Mouse (Mus musculus) intestine, embryonic 16.5 days (tissue): ENCODE measurements around the gene Tchp. TPM values are rescaled to one million over a fixed set of nuclear protein-coding genes. Genes with fewer than 3 reads are reported as not detected.
A peak's percentile ranks its signal among the peaks of the same experiment; 100 is the strongest.

Source experiments
- ATAC-seq: fragments of 200-750 bp; cut with Nextera tagmentation; 2 replicates; pipeline ENCODE4 v1.8.0; 2017; ENCODE audit warnings: moderate TSS enrichment, moderate library complexity
- H3K27ac ChIP-seq: fragments of 300-500 bp; sonication (generic); 2 replicates; pipeline ENCODE4 v1.5.1; 2014; ENCODE audit warnings: mild to moderate bottlenecking, low read length
- H3K27me3 ChIP-seq: fragments of 300-500 bp; sonication (generic); replicated peaks from 2 replicates; pipeline ENCODE4 v1.6.1; 2014; ENCODE audit warnings: low read length, control low read depth, mixed read lengths; ENCODE audit not compliant: control insufficient read depth, insufficient read depth
- H3K36me3 ChIP-seq: fragments of 300-500 bp; sonication (generic); 2 replicates; pipeline ENCODE4 v1.6.1; 2014; ENCODE audit warnings: low read length, control low read depth; ENCODE audit not compliant: control insufficient read depth, insufficient read depth
- H3K4me1 ChIP-seq: fragments of 300-500 bp; sonication (generic); 2 replicates; pipeline ENCODE4 v1.6.1; 2014; ENCODE audit warnings: low read length, control low read depth, mixed read lengths; ENCODE audit not compliant: control insufficient read depth, insufficient read depth
- H3K4me2 ChIP-seq: fragments of 300-500 bp; sonication (generic); 2 replicates; pipeline ENCODE4 v1.6.1; 2014; ENCODE audit warnings: low read depth, low read length, control low read depth
- H3K4me3 ChIP-seq: fragments of 300-500 bp; sonication (generic); 2 replicates; pipeline ENCODE4 v1.5.1; 2014; ENCODE audit warnings: mild to moderate bottlenecking, low read length
- H3K9ac ChIP-seq: fragments of 300-500 bp; sonication (generic); 2 replicates; pipeline ENCODE4 v1.6.1; 2014; ENCODE audit warnings: low read depth, low read length
- H3K9me3 ChIP-seq: fragments of 300-500 bp; sonication (generic); 2 replicates; pipeline ENCODE4 v1.6.1; 2016; ENCODE audit warnings: low read length, control low read depth; ENCODE audit not compliant: control insufficient read depth
- WGBS: fragments of 180-500 bp; shearing (Covaris S2); extraction: QIAGEN DNeasy Blood & Tissue Kit; methylation state at CpG from one replicate; pipeline ENCODE4 v1.1.7; 2014; 5-methylcytosine and 5-hydroxymethylcytosine counted together
- polyA plus RNA-seq: library from polyadenylated mRNA; unstranded; fragments of >200 nt; fragmentation: Nextera tagmentation; extraction: Ambion mirVana; gene quantifications from 2 replicates; pipeline ENCODE4 v1.2.1, GENCODE M21; 2015

The Tchp gene
- polyA plus RNA-seq, 1 experiment from 2014 or later = 8.2 TPM

DNA sequence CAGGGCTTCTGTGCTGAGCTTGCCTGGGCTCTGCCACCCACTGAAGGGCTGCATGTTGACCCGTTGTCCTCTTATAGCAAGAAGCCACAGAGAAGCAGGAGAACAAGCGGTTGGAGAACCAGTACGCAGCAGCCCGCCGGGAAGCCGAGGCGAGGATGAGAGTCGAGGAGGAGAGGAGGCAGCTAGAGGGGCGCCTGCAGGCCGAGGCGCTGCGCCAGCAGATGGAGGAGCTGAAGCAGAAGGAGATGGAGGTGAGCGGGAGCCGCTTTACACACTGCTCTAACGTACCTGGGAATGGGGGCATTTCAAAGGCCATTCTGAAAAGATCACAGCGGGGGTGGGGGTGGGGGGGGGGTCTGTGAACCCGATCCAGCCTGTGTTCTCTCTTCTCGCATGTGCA lies 7.0 kb downstream of the Tchp start:
- Histone ChIP-seq H3K4me1 (peaks cover 4% of the 10 kb centered on the region; the same call in 1 of the 2 replicates), H3K4me3 (no peak overlapping the region), H3K4me2 (no peak overlapping the region), H3K27ac (no peak overlapping the region), H3K9ac (no peak overlapping the region), H3K9me3 (no peaks in the 10 kb centered on the region), H3K36me3 (peaks cover 4% of the 10 kb centered on the region; the same call in 1 of the 2 replicates), H3K27me3 (no peaks in the 10 kb centered on the region)
- no peak for ATAC-seq
- WGBS = 95% methylated on average over 18 of the region's 18 CpGs

- no peak overlapping the region for H3K4me3 ChIP-seq
- no peak overlapping the region for H3K9ac ChIP-seq
- no peak for ATAC-seq
- H3K36me3 ChIP-seq = peaks cover 2% of the 10 kb centered on the region; the same call in 1 of the 2 replicates
- peaks cover 5% of the 10 kb centered on the region; the same call in 1 of the 2 replicates for H3K4me1 ChIP-seq
- H3K4me2 ChIP-seq = no peak overlapping the region
- no peaks in the 10 kb centered on the region for H3K9me3 ChIP-seq
- whole genome bisulfite sequencing = 92% methylated on average over 12 of the region's 12 CpGs
- no peak overlapping the region for H3K27ac ChIP-seq
- H3K27me3 ChIP-seq = no peaks in the 10 kb centered on the region
Observed at GRCm38 (mm10) chr5:114717292-114717691, 9.7 kb downstream of the Tchp start.

DNA sequence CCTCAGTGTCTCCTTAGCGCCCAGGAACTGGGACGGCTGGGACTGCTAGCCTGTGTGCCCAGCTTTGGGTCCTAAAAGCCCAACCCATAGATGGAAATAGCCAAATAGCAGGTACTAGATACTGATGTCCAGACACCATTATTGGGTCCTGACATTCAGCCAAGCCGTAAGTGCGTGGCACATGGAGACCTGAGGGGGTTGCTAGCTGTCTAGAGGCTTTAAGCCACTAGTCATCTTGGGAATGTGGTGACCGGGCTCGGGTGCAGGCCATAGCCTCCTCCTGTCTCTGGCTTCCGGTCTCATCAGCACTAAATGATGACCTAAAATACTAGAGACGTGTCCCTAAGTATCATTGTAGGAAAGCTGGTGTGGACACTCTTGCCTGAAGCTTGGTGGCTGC lies 10.4 kb downstream of the Tchp start:
- no peak for ATAC-seq
- H3K36me3 ChIP-seq = peaks cover 2% of the 10 kb centered on the region; the same call in 1 of the 2 replicates

GRCm38 (mm10) chr5:114718483-114718882 lies 10.9 kb downstream of the Tchp start:
- H3K4me1 ChIP-seq = peaks cover 5% of the 10 kb centered on the region; the same call in 1 of the 2 replicates
- ATAC-seq = no peak
- no peak overlapping the region for H3K9ac ChIP-seq
- H3K9me3 ChIP-seq = no peaks in the 10 kb centered on the region
- no peaks in the 10 kb centered on the region; the same call in 1 of the 2 replicates for H3K36me3 ChIP-seq
- no peak overlapping the region for H3K4me2 ChIP-seq
- peak overlapping the region; percentile 33; the same call in 1 of the 2 replicates for H3K27ac ChIP-seq
- no peaks in the 10 kb centered on the region for H3K27me3 ChIP-seq
- no peak overlapping the region for H3K4me3 ChIP-seq
- WGBS = 88% methylated on average over 13 of the region's 13 CpGs

More for the DNA sequence above, 10.4 kb downstream of the Tchp start:
- 93% methylated on average over 8 of the region's 8 CpGs for WGBS
- peaks cover 5% of the 10 kb centered on the region; the same call in 1 of the 2 replicates for H3K4me1 ChIP-seq
- no peaks in the 10 kb centered on the region for H3K9me3 ChIP-seq
- no peak overlapping the region for H3K4me2 ChIP-seq
- H3K27me3 ChIP-seq = no peaks in the 10 kb centered on the region
- H3K9ac ChIP-seq = no peak overlapping the region
- H3K4me3 ChIP-seq = no peak overlapping the region
- H3K27ac ChIP-seq = no peak overlapping the region

DNA sequence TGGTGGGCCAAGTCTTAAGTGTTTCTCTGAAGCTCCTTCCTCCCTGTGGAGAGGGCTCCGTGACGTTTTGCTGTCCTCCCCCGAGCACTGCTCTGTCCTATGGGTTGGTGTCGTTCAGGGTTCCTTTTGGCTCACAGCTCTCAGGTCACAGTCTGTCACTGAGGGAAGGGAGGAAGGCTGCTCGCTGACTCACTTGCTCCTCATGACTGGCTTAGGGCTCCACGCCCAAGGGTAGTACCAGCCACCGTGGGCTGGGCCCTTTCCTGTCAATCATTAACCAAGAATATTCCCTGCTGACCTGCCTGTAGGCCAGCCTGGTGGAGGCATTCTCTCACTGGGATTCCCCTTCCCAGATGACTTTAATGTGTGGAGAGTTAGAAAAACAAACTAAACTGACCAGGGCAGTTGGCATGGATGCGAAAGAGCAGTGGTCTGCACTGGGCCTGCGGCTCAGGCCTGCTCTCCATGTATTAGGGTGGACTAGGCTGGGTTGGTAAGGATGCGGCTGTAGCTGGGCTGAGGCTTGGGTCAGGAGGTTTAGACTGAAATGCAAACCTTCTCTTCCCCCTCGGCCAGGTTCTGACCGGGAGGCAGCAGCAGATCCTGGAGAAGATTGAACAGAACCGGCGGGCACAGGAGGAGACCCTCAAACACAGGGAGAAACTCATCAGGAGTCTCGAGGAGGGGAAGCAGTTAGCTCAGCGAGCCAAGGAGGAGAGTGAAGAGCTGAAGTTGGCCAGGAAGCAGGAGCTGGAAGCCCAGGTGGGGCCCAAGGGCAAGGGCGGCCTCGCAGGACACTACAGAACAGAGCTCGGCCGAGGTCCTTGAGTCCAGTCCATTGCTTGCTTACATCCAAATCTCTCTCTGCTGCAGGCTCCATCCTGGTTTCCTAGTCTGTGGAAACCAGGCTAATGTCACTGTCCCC lies 11.7 kb downstream of the Tchp start:
- H3K4me3 ChIP-seq = no peak overlapping the region
- peaks cover 5% of the 10 kb centered on the region; the same call in 1 of the 2 replicates for H3K4me1 ChIP-seq
- H3K27ac ChIP-seq = peak overlapping the region; percentile 33; the same call in 1 of the 2 replicates
- peak; percentile 97 for ATAC-seq
- H3K9ac ChIP-seq = no peak overlapping the region
- H3K36me3 ChIP-seq = no peaks in the 10 kb centered on the region; the same call in 1 of the 2 replicates
- H3K9me3 ChIP-seq = peaks cover 2% of the 10 kb centered on the region; the same call in 1 of the 2 replicates
- H3K4me2 ChIP-seq = no peak overlapping the region
- H3K27me3 ChIP-seq = no peaks in the 10 kb centered on the region
- WGBS = 70% methylated on average over 20 of the region's 20 CpGs

GRCm38 (mm10) chr5:114719928-114720270 lies 12.3 kb downstream of the Tchp start:
- Histone ChIP-seq H3K4me2 (no peak overlapping the region), H3K4me3 (no peak overlapping the region), H3K9me3 (peaks cover 4% of the 10 kb centered on the region; the same call in 1 of the 2 replicates), H3K9ac (no peak overlapping the region), H3K27ac (no peak overlapping the region), H3K36me3 (no peaks in the 10 kb centered on the region; the same call in 1 of the 2 replicates), H3K27me3 (no peaks in the 10 kb centered on the region), H3K4me1 (peaks cover 5% of the 10 kb centered on the region; the same call in 1 of the 2 replicates)
- WGBS = 94% methylated on average over 6 of the region's 6 CpGs
- no peak for ATAC-seq

DNA sequence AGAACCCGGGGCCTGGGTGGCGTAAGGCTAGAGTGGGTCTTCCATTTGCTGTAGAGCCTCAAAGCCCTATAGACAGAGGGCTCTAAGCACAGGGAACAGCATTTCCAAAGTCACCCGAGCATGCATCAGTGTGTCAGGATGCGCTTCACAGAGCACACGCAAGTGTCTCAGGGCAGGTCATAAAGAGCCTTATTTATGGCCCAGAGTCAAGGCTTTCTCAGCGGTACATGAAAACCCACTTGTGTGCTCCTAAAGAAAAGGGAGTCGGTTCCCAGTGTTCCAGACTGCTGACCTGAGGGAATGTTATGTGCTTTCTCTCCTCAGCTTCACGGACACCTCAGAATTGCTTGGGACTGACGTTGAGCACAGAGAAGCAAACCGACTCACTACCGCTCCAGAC lies 13.2 kb downstream of the Tchp start:
- no peak overlapping the region for H3K9ac ChIP-seq
- no peaks in the 10 kb centered on the region for H3K27me3 ChIP-seq
- 91% methylated on average over 11 of the region's 11 CpGs for WGBS
- H3K9me3 ChIP-seq = peaks cover 4% of the 10 kb centered on the region; the same call in 1 of the 2 replicates
- peaks cover 5% of the 10 kb centered on the region; the same call in 1 of the 2 replicates for H3K4me1 ChIP-seq
- H3K36me3 ChIP-seq = no peaks in the 10 kb centered on the region; the same call in 1 of the 2 replicates
- no peak overlapping the region for H3K27ac ChIP-seq
- no peak overlapping the region for H3K4me3 ChIP-seq
- no peak overlapping the region for H3K4me2 ChIP-seq
- ATAC-seq = no peak

GRCm38 (mm10) chr5:114721969-114722368 lies 14.4 kb downstream of the Tchp start:
- no peaks in the 10 kb centered on the region; the same call in 1 of the 2 replicates for H3K36me3 ChIP-seq
- no peak overlapping the region for H3K27ac ChIP-seq

DNA sequence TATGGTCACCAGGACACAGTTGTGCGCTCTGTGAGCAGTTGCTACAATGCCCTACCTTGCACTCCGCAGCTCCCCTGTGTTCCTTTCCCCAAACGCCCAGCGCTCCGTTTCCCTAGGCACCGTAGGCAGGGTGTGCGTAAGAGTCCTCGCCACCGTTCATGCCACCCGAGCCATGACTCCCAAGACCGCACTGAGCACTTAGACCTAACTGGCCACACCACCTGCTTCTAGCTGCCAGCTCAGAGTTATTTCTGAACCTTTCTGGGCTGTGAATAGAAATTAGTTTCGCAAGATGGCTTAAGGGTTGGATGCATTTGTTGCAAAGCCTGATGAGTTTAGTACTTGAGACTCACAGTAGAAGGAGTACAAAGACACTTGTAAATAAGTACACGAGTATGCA lies 15.3 kb downstream of the Tchp start:
- 91% methylated on average over 13 of the region's 13 CpGs for WGBS
- Histone ChIP-seq H3K4me3 (no peak overlapping the region), H3K36me3 (no peaks in the 10 kb centered on the region; the same call in 1 of the 2 replicates)

More at GRCm38 (mm10) chr5:114721969-114722368, 14.4 kb downstream of the Tchp start:
- Histone ChIP-seq H3K4me2 (no peak overlapping the region), H3K4me1 (peaks cover 5% of the 10 kb centered on the region; the same call in 1 of the 2 replicates), H3K27me3 (no peaks in the 10 kb centered on the region), H3K9me3 (peaks cover 4% of the 10 kb centered on the region; the same call in 1 of the 2 replicates), H3K9ac (no peak overlapping the region), H3K4me3 (no peak overlapping the region)
- no peak for ATAC-seq
- WGBS = 91% methylated on average over 10 of the region's 10 CpGs

More for the DNA sequence above, 15.3 kb downstream of the Tchp start:
- H3K9ac ChIP-seq = no peak overlapping the region
- H3K9me3 ChIP-seq = peaks cover 4% of the 10 kb centered on the region; the same call in 1 of the 2 replicates
- peaks cover 5% of the 10 kb centered on the region; the same call in 1 of the 2 replicates for H3K4me1 ChIP-seq
- no peak for ATAC-seq
- H3K4me2 ChIP-seq = no peak overlapping the region
- H3K27me3 ChIP-seq = no peaks in the 10 kb centered on the region
- no peak overlapping the region for H3K27ac ChIP-seq
